Comparison of ENCODE assay signal across 21 mouse cellular contexts in genomic region chr10:56852484-56852883, GRCm38 (mm10).
DNase-seq lines count a peak whose midpoint lies in the region; ATAC-seq lines count a peak whose summit lies in the region.
"Had no signal": no experiment of that assay in that cellular context is flagged by ENCODE, and none has a peak within 500 bp of the region (broad histone marks: within the 10 kb centered on the region; RNA-seq: fewer than 3 reads in every experiment).

No protein-coding gene starts in this region.

- no peaks in the 10 kb centered on the region for H3K27me3 ChIP-seq in liver, embryonic 11.5 days (replicated peaks; ENCODE audit: control insufficient read depth, insufficient read depth, low read length)
- H3K27me3 ChIP-seq: embryonic facial prominence, embryonic 13.5 days; forebrain, embryonic 12.5 days; heart, embryonic 15.5 days; hindbrain, embryonic 15.5 days had no signal

- WGBS in liver, embryonic 11.5 days: 38% methylated on average over 2 of the region's 2 CpGs

- no peak overlapping the region for H3K9ac ChIP-seq in liver, embryonic 11.5 days (ENCODE audit: low read depth, low read length)
- H3K9ac ChIP-seq: embryonic facial prominence, embryonic 13.5 days; forebrain, embryonic 12.5 days; heart, embryonic 15.5 days; hindbrain, embryonic 15.5 days had no signal

- peak; percentile 93 for ATAC-seq in megakaryocyte, adult 5-6 weeks (ENCODE audit: poor library complexity, severe bottlenecking)
- no peak for ATAC-seq in liver, embryonic 11.5 days (replicated peaks; ENCODE audit: low FRiP score)
- ATAC-seq: CD4-positive, CD25-positive, alpha-beta regulatory T cell, adult 4 months; forebrain, embryonic 16.5 days had no signal

- no peak overlapping the region for H3K27ac ChIP-seq in liver, embryonic 11.5 days (ENCODE audit: low read depth, low read length)
- H3K27ac ChIP-seq: embryonic facial prominence, embryonic 13.5 days; forebrain, embryonic 12.5 days; heart, adult 2 months; heart, embryonic 15.5 days; hindbrain, embryonic 15.5 days had no signal

- DNase-seq in 416B (ENCODE audit: low read depth): peak; percentile 97
- DNase-seq in c-Kit-positive CD71-negative TER-119-negative erythroid progenitor cells, embryonic 14.5 days (ENCODE audit: low read depth): peak; percentile 6
- peak; percentile 4 to 26 for DNase-seq in natural killer cell, adult 2 months (ENCODE audit: low spot score in 2 of 2)
- no peak for DNase-seq in liver, embryonic 11.5 days (ENCODE audit: low spot score)
- no peak for DNase-seq in lung, postnatal 14 days
- DNase-seq: adrenal gland, adult 8-10 months; B cell, adult 2 months; cerebellum, adult 2 months; cerebellum, postnatal 14 days; gastrocnemius, postnatal 10 days; heart, adult 2 months; heart, postnatal 14 days had no signal

- H3K4me1 ChIP-seq in liver, embryonic 11.5 days (replicated peaks; ENCODE audit: control insufficient read depth, insufficient read depth, low read length): no peaks in the 10 kb centered on the region
- H3K4me1 ChIP-seq: forebrain, embryonic 12.5 days; heart, embryonic 15.5 days; hindbrain, embryonic 15.5 days had no signal

- H3K4me3 ChIP-seq in liver, embryonic 11.5 days (ENCODE audit: low read depth, low read length): no peak overlapping the region
- H3K4me3 ChIP-seq: embryonic facial prominence, embryonic 13.5 days; forebrain, embryonic 12.5 days; heart, adult 2 months; heart, embryonic 15.5 days; hindbrain, embryonic 15.5 days had no signal

- H3K4me2 ChIP-seq in liver, embryonic 11.5 days: no peak overlapping the region
- H3K4me2 ChIP-seq: embryonic facial prominence, embryonic 13.5 days; forebrain, embryonic 12.5 days; heart, embryonic 11.5 days; heart, embryonic 15.5 days; hindbrain, embryonic 15.5 days had no signal

- no peaks in the 10 kb centered on the region for H3K9me3 ChIP-seq in liver, embryonic 11.5 days (ENCODE audit: control insufficient read depth, low read length)
- H3K9me3 ChIP-seq: embryonic facial prominence, embryonic 13.5 days; forebrain, embryonic 12.5 days; G1E; heart, embryonic 15.5 days; hindbrain, embryonic 15.5 days had no signal

- H3K36me3 ChIP-seq in liver, embryonic 11.5 days (ENCODE audit: control insufficient read depth, insufficient read depth, low read length): no peaks in the 10 kb centered on the region
- H3K36me3 ChIP-seq: embryonic facial prominence, embryonic 13.5 days; forebrain, embryonic 12.5 days; G1E; heart, embryonic 15.5 days; hindbrain, embryonic 15.5 days had no signal

Comparison
In these comparisons a context has a peak if more than half of its experiments do, and no peak if none do; other contexts are left out.
1. DNase-seq: peak in 416B (single experiment), c-Kit-positive CD71-negative TER-119-negative erythroid progenitor cells, embryonic 14.5 days (single experiment) and natural killer cell, adult 2 months (2 of 2); none in liver, embryonic 11.5 days (single experiment) and lung, postnatal 14 days (single experiment).